Mouse (Mus musculus): ENCODE results near the gene Babam1. TPM values are rescaled to one million over a fixed set of nuclear protein-coding genes. Genes with fewer than 3 reads are reported as not detected.

The Babam1 gene
- polyA plus RNA-seq, 1 experiment = 108 TPM

GRCm38 (mm10) chr8:71379008-71379407 lies 17.7 kb upstream of the Babam1 start:
- Histone ChIP-seq H3K36me3 (ENCODE audit: control insufficient read depth, insufficient read depth) (peaks cover 6% of the 10 kb centered on the region), H3K4me2 (ENCODE audit: low read depth) (peak overlapping the region; percentile 81), H3ac (ENCODE audit: control insufficient read depth, insufficient read length) (no peak overlapping the region), H3K79me2 (ENCODE audit: control insufficient read depth, insufficient read depth) (peaks cover 19% of the 10 kb centered on the region), H3K4me3 (peak overlapping the region; percentile 69), H3K27me3 (ENCODE audit: control insufficient read depth, insufficient read depth, insufficient read length) (no peaks in the 10 kb centered on the region)
- TF ChIP-seq TCF3 (IDR thresholded peaks at IDR 0.05; ENCODE audit: insufficient read length, low read depth) (no peak), MYOG (IDR thresholded peaks at IDR 0.05; ENCODE audit: control insufficient read depth in 1 of 3, insufficient read depth in 1 of 3, insufficient read length in 2 of 3, low read depth in 2 of 3) (no peak), E2F4 (IDR thresholded peaks at IDR 0.05; ENCODE audit: insufficient read depth) (no peak), SRF (IDR thresholded peaks at IDR 0.05; ENCODE audit: control insufficient read depth, insufficient read length, low read depth) (no peak), POLR2A (IDR thresholded peaks at IDR 0.05; ENCODE audit: insufficient read length, low read depth) (no peak), CEBPB (IDR thresholded peaks at IDR 0.05; ENCODE audit: insufficient read depth, poor library complexity, severe bottlenecking) (no peak), POLR2AphosphoS2 (IDR thresholded peaks at IDR 0.05; ENCODE audit: insufficient read length, low read depth) (no peak), TCF12 (IDR thresholded peaks at IDR 0.05; ENCODE audit: insufficient read depth, poor library complexity, severe bottlenecking) (no peak), USF1 (IDR thresholded peaks at IDR 0.05; ENCODE audit: low read depth) (no peak), MYOD1 (IDR thresholded peaks at IDR 0.05; ENCODE audit: control insufficient read depth in 1 of 3, insufficient read length in 2 of 3, low read depth in 2 of 3) (no peak), MAX (IDR thresholded peaks at IDR 0.05; ENCODE audit: low read depth) (no peak), REST (IDR thresholded peaks at IDR 0.05; ENCODE audit: insufficient read depth, insufficient read length) (no peak)

GRCm38 (mm10) chr8:71379512-71380075 lies 17.1 kb upstream of the Babam1 start:
- Histone ChIP-seq H3K27me3 (ENCODE audit: control insufficient read depth, insufficient read depth, insufficient read length) (no peaks in the 10 kb centered on the region), H3K4me2 (ENCODE audit: low read depth) (peak overlapping the region; percentile 81), H3ac (ENCODE audit: control insufficient read depth, insufficient read length) (peak overlapping the region; percentile 50), H3K36me3 (ENCODE audit: control insufficient read depth, insufficient read depth) (peaks cover 6% of the 10 kb centered on the region), H3K4me3 (peak overlapping the region; percentile 69), H3K79me2 (ENCODE audit: control insufficient read depth, insufficient read depth) (peaks cover 19% of the 10 kb centered on the region)
- TF ChIP-seq TCF3 (IDR thresholded peaks at IDR 0.05; ENCODE audit: insufficient read length, low read depth) = no peak
- TF ChIP-seq REST (IDR thresholded peaks at IDR 0.05; ENCODE audit: insufficient read depth, insufficient read length) = no peak
- TF ChIP-seq TCF12 (IDR thresholded peaks at IDR 0.05; ENCODE audit: insufficient read depth, poor library complexity, severe bottlenecking) = no peak
- no peak for TF ChIP-seq POLR2AphosphoS2 (IDR thresholded peaks at IDR 0.05; ENCODE audit: insufficient read length, low read depth)
- TF ChIP-seq USF1 (IDR thresholded peaks at IDR 0.05; ENCODE audit: low read depth) = no peak
- TF ChIP-seq CEBPB (IDR thresholded peaks at IDR 0.05; ENCODE audit: insufficient read depth, poor library complexity, severe bottlenecking) = no peak
- no peak for TF ChIP-seq MYOD1 (IDR thresholded peaks at IDR 0.05; ENCODE audit: control insufficient read depth in 1 of 3, insufficient read length in 2 of 3, low read depth in 2 of 3)
- no peak for TF ChIP-seq SRF (IDR thresholded peaks at IDR 0.05; ENCODE audit: control insufficient read depth, insufficient read length, low read depth)

GRCm38 (mm10) chr8:71380178-71381171 lies 16.2 kb upstream of the Babam1 start:
- peak overlapping the region; percentile 50 for H3ac ChIP-seq (ENCODE audit: control insufficient read depth, insufficient read length)
- H3K36me3 ChIP-seq (ENCODE audit: control insufficient read depth, insufficient read depth) = no peaks in the 10 kb centered on the region
- peaks cover 19% of the 10 kb centered on the region for H3K79me2 ChIP-seq (ENCODE audit: control insufficient read depth, insufficient read depth)
- peak overlapping the region; percentile 81 for H3K4me2 ChIP-seq (ENCODE audit: low read depth)
- TF ChIP-seq POLR2AphosphoS2 (IDR thresholded peaks at IDR 0.05; ENCODE audit: insufficient read length, low read depth) (peak; percentile 16), TCF3 (IDR thresholded peaks at IDR 0.05; ENCODE audit: insufficient read length, low read depth) (no peak), MAX (IDR thresholded peaks at IDR 0.05; ENCODE audit: low read depth) (no peak), POLR2A (IDR thresholded peaks at IDR 0.05; ENCODE audit: insufficient read length, low read depth) (peak; percentile 17), USF1 (IDR thresholded peaks at IDR 0.05; ENCODE audit: low read depth) (no peak), MYOG (IDR thresholded peaks at IDR 0.05; ENCODE audit: control insufficient read depth in 1 of 3, insufficient read depth in 1 of 3, insufficient read length in 2 of 3, low read depth in 2 of 3) (no peak), REST (IDR thresholded peaks at IDR 0.05; ENCODE audit: insufficient read depth, insufficient read length) (no peak), MYOD1 (IDR thresholded peaks at IDR 0.05; ENCODE audit: control insufficient read depth in 1 of 3, insufficient read length in 2 of 3, low read depth in 2 of 3) (peak in 1 of 3 experiments; percentile 1)
- peak overlapping the region; percentile 69 for H3K4me3 ChIP-seq
- no peaks in the 10 kb centered on the region for H3K27me3 ChIP-seq (ENCODE audit: control insufficient read depth, insufficient read depth, insufficient read length)

- H3K36me3 ChIP-seq (ENCODE audit: control insufficient read depth, insufficient read depth) = no peaks in the 10 kb centered on the region
- H3K79me2 ChIP-seq (ENCODE audit: control insufficient read depth, insufficient read depth) = peaks cover 19% of the 10 kb centered on the region
- peak within 1 kb of the TSS; percentile 69 for H3K4me3 ChIP-seq
- H3K27me3 ChIP-seq (ENCODE audit: control insufficient read depth, insufficient read depth, insufficient read length) = no peaks in the 10 kb centered on the region
- peak within 1 kb of the TSS; percentile 81 for H3K4me2 ChIP-seq (ENCODE audit: low read depth)
- H3ac ChIP-seq (ENCODE audit: control insufficient read depth, insufficient read length) = peak within 1 kb of the TSS; percentile 50
- no peak for TF ChIP-seq MYOD1 (IDR thresholded peaks at IDR 0.05; ENCODE audit: control insufficient read depth in 1 of 3, insufficient read length in 2 of 3, low read depth in 2 of 3)
- no peak for TF ChIP-seq TCF3 (IDR thresholded peaks at IDR 0.05; ENCODE audit: insufficient read length, low read depth)
- no peak for TF ChIP-seq E2F4 (IDR thresholded peaks at IDR 0.05; ENCODE audit: insufficient read depth)
- TF ChIP-seq POLR2AphosphoS2 (IDR thresholded peaks at IDR 0.05; ENCODE audit: insufficient read length, low read depth) = peak; percentile 47
- TF ChIP-seq USF1 (IDR thresholded peaks at IDR 0.05; ENCODE audit: low read depth) = no peak
- no peak for TF ChIP-seq MYOG (IDR thresholded peaks at IDR 0.05; ENCODE audit: control insufficient read depth in 1 of 3, insufficient read depth in 1 of 3, insufficient read length in 2 of 3, low read depth in 2 of 3)
- TF ChIP-seq POLR2A (IDR thresholded peaks at IDR 0.05; ENCODE audit: insufficient read length, low read depth) = peak; percentile 59
- no peak for TF ChIP-seq TCF12 (IDR thresholded peaks at IDR 0.05; ENCODE audit: insufficient read depth, poor library complexity, severe bottlenecking)
- TF ChIP-seq CEBPB (IDR thresholded peaks at IDR 0.05; ENCODE audit: insufficient read depth, poor library complexity, severe bottlenecking) = no peak
Observed at GRCm38 (mm10) chr8:71381421-71381970, 15.2 kb upstream of the Babam1 start, which contains the start of gene Nr2f6. Gene Nr2f6 (minus strand): TSS chr8:71381960.

All from myocyte (in vitro differentiated cells).